Mouse (Mus musculus): ENCODE results near the gene Ptgdr.

- no peak for TF ChIP-seq POLR2A (IDR thresholded peaks at IDR 0.05; ENCODE audit: borderline replicate concordance, control insufficient read depth, low read depth, low read length)
- TF ChIP-seq CTCF (IDR thresholded peaks at IDR 0.05; ENCODE audit: control insufficient read depth, insufficient read depth, low read length): no peak
Measured at GRCm38 (mm10) chr14:44891387-44892132, 32.4 kb upstream of the Ptgdr start.

All from bone marrow, adult 2 months (tissue).